Mouse (Mus musculus): ENCODE results near the gene Samd8. TPM values are rescaled to one million over a fixed set of nuclear protein-coding genes. Genes with fewer than 3 reads are reported as not detected.

Gene Samd8
- polyA plus RNA-seq, 1 experiment from 2014 or later: 13.7 TPM

DNA sequence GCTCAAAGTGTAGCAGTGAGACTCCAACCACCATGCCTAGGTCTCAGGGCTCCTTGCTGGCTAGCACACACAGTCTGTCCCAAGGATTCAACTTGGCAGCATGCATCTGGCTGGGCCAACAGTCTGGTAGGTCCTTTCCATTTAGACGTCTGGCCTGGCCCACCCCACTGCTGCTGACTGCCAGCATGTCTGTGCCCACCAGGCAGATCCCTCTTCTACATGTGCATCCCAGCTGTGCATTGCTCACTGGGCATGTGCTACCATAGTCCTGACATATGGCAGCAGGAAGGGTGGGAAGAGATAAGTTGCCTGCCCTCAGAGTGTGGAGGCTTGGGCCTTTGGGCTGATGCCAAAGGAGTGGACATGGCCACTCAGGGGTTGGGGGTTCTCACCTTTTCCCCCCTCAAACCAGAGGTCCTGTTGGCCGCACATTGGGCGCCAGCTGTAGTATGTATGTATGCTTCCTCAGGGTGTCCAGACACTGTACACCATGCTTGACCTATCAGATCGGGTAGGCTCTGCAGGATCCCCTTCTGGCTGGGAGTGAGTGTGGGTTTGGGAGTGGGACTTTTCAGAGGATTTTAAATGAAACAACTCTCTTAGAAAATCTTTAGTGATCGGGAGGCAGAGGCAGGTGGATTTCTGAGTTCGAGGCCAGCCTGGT, 52.3 kb downstream of the Samd8 start:
- 0 out of 2 replicates have a peak, but pooled peaks cover 3% of the 10 kb centered on the region for H3K4me1 ChIP-seq (ENCODE audit: control insufficient read depth, insufficient read depth, low read length)

GRCm38 (mm10) chr14:21806203-21806602, 55.9 kb downstream of the Samd8 start:
- H3K36me3 ChIP-seq (ENCODE audit: control insufficient read depth, insufficient read depth, low read length): no peaks in the 10 kb centered on the region
- no peak overlapping the region for H3K4me2 ChIP-seq (ENCODE audit: low read depth, low read length)
- H3K27me3 ChIP-seq (ENCODE audit: control insufficient read depth, insufficient read depth, low read length): no peaks in the 10 kb centered on the region
- no peaks in the 10 kb centered on the region for H3K9me3 ChIP-seq (replicated peaks; ENCODE audit: control insufficient read depth, low read length)
- peak overlapping the region; percentile 85 for H3K27ac ChIP-seq (ENCODE audit: low read length)
- 39% methylated on average over 2 of the region's 2 CpGs for WGBS
- H3K4me3 ChIP-seq (replicated peaks; ENCODE audit: low read length): no peak overlapping the region
- no peaks in the 10 kb centered on the region for H3K4me1 ChIP-seq (ENCODE audit: control insufficient read depth, insufficient read depth, low read length)
- ATAC-seq (ENCODE audit: insufficient read depth, low FRiP score): no peak
- H3K9ac ChIP-seq (ENCODE audit: low read length): no peak overlapping the region

More for the DNA sequence above, 52.3 kb downstream of the Samd8 start:
- Histone ChIP-seq H3K27ac (ENCODE audit: low read length) (no peak overlapping the region), H3K4me3 (replicated peaks; ENCODE audit: low read length) (no peak overlapping the region), H3K9me3 (replicated peaks; ENCODE audit: control insufficient read depth, low read length) (no peaks in the 10 kb centered on the region), H3K27me3 (ENCODE audit: control insufficient read depth, insufficient read depth, low read length) (no peaks in the 10 kb centered on the region), H3K36me3 (ENCODE audit: control insufficient read depth, insufficient read depth, low read length) (peaks cover 7% of the 10 kb centered on the region), H3K4me2 (ENCODE audit: low read depth, low read length) (no peak overlapping the region), H3K9ac (ENCODE audit: low read length) (no peak overlapping the region)
- 88% methylated on average over 6 of the region's 6 CpGs for WGBS
- no peak for ATAC-seq (ENCODE audit: insufficient read depth, low FRiP score)

- WGBS: 55% methylated on average over 3 of the region's 3 CpGs
These were observed 56.4 kb downstream of the Samd8 start for GRCm38 (mm10) chr14:21806631-21807160.

DNA sequence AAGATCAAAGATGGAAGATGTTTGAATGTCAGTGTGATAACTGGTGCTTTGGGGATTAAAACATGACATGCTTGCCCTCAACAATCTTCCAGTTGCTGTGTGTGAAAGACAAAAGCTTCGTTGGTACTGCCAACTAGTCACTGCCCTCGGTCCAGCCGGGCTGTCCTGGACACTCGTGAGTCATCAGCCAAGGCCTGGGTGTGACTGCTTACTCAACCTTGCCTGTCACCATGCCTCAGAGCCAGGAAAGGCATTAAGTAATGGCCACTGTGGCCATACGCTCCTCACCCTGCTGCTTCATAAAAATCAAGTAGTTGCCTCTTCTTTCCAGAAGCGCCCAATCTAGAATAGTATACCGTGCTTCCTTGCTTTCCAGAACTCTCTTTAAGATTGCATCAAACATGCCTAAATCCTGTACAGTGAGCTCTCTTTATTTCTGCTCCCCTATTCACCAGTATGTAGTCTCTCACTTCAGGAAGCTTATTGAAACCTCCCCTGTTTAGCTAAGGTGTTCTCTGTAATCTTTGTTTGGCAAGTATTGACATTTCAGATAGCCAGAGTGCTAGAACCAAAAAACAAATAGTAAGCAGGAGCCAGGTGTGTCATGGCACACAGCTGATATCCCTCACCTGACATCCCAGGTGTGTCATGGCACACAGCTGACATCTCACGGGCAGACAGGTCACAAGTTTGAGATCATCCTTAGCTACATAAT, 58.0 kb downstream of the Samd8 start:
- 58% methylated on average over 8 of the region's 8 CpGs for WGBS
- H3K9me3 ChIP-seq (replicated peaks; ENCODE audit: control insufficient read depth, low read length): no peaks in the 10 kb centered on the region
- no peak overlapping the region for H3K9ac ChIP-seq (ENCODE audit: low read length)
- no peak overlapping the region for H3K4me2 ChIP-seq (ENCODE audit: low read depth, low read length)
- peak overlapping the region; percentile 80 for H3K27ac ChIP-seq (ENCODE audit: low read length)
- H3K4me3 ChIP-seq (replicated peaks; ENCODE audit: low read length): no peak overlapping the region
- peak; percentile 79 for ATAC-seq (ENCODE audit: insufficient read depth, low FRiP score)
- no peaks in the 10 kb centered on the region for H3K4me1 ChIP-seq (ENCODE audit: control insufficient read depth, insufficient read depth, low read length)
- H3K36me3 ChIP-seq (ENCODE audit: control insufficient read depth, insufficient read depth, low read length): no peaks in the 10 kb centered on the region
- no peaks in the 10 kb centered on the region for H3K27me3 ChIP-seq (ENCODE audit: control insufficient read depth, insufficient read depth, low read length)

More at GRCm38 (mm10) chr14:21806631-21807160, 56.4 kb downstream of the Samd8 start:
- Histone ChIP-seq H3K9me3 (replicated peaks; ENCODE audit: control insufficient read depth, low read length) (no peaks in the 10 kb centered on the region), H3K27me3 (ENCODE audit: control insufficient read depth, insufficient read depth, low read length) (no peaks in the 10 kb centered on the region), H3K9ac (ENCODE audit: low read length) (no peak overlapping the region), H3K4me3 (replicated peaks; ENCODE audit: low read length) (no peak overlapping the region), H3K4me2 (ENCODE audit: low read depth, low read length) (no peak overlapping the region), H3K27ac (ENCODE audit: low read length) (peak overlapping the region; percentile 85), H3K36me3 (ENCODE audit: control insufficient read depth, insufficient read depth, low read length) (no peaks in the 10 kb centered on the region), H3K4me1 (ENCODE audit: control insufficient read depth, insufficient read depth, low read length) (no peaks in the 10 kb centered on the region)
- peak; percentile 88 for ATAC-seq (ENCODE audit: insufficient read depth, low FRiP score)

- Histone ChIP-seq H3K27ac (ENCODE audit: low read length) (no peak overlapping the region), H3K9ac (ENCODE audit: low read length) (no peak overlapping the region), H3K9me3 (replicated peaks; ENCODE audit: control insufficient read depth, low read length) (no peaks in the 10 kb centered on the region), H3K4me1 (ENCODE audit: control insufficient read depth, insufficient read depth, low read length) (0 out of 2 replicates have a peak, but pooled peaks cover 2% of the 10 kb centered on the region), H3K36me3 (ENCODE audit: control insufficient read depth, insufficient read depth, low read length) (no peaks in the 10 kb centered on the region), H3K4me2 (ENCODE audit: low read depth, low read length) (no peak overlapping the region), H3K27me3 (ENCODE audit: control insufficient read depth, insufficient read depth, low read length) (no peaks in the 10 kb centered on the region), H3K4me3 (replicated peaks; ENCODE audit: low read length) (no peak overlapping the region)
- ATAC-seq (ENCODE audit: insufficient read depth, low FRiP score): no peak
- 93% methylated on average over 2 of the region's 2 CpGs for WGBS
These were observed 59.1 kb downstream of the Samd8 start for GRCm38 (mm10) chr14:21809418-21809817.

DNA sequence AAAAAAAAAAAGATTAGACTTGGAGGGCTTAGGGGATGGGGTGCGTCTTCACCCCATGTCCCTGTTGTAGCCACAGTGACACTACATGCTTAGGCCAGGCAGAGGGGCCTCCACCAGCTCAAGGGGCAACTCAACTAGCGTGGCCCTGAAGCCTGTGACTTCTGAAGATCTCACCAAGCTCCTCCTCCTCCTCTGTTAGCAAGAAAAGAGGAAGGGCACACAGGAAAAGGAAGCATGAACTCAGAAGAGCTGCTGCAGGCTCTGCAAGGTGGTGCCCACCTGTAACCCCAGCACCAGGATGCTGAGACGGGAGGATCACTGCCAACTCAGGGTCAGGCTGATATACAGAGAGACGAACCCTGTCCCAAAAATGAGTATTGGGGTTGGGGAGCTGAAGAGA, 61.0 kb downstream of the Samd8 start:
- Histone ChIP-seq H3K4me3 (replicated peaks; ENCODE audit: low read length) (no peak overlapping the region), H3K4me1 (ENCODE audit: control insufficient read depth, insufficient read depth, low read length) (0 out of 2 replicates have a peak, but pooled peaks cover 2% of the 10 kb centered on the region), H3K27me3 (ENCODE audit: control insufficient read depth, insufficient read depth, low read length) (no peaks in the 10 kb centered on the region), H3K9me3 (replicated peaks; ENCODE audit: control insufficient read depth, low read length) (no peaks in the 10 kb centered on the region), H3K4me2 (ENCODE audit: low read depth, low read length) (no peak overlapping the region), H3K9ac (ENCODE audit: low read length) (no peak overlapping the region), H3K36me3 (ENCODE audit: control insufficient read depth, insufficient read depth, low read length) (no peaks in the 10 kb centered on the region), H3K27ac (ENCODE audit: low read length) (no peak overlapping the region)
- no peak for ATAC-seq (ENCODE audit: insufficient read depth, low FRiP score)
- WGBS: 90% methylated on average over 4 of the region's 4 CpGs

GRCm38 (mm10) chr14:21811744-21812393, 61.5 kb downstream of the Samd8 start:
- Histone ChIP-seq H3K27me3 (ENCODE audit: control insufficient read depth, insufficient read depth, low read length) (no peaks in the 10 kb centered on the region), H3K4me2 (ENCODE audit: low read depth, low read length) (no peak overlapping the region), H3K9me3 (replicated peaks; ENCODE audit: control insufficient read depth, low read length) (no peaks in the 10 kb centered on the region), H3K4me1 (ENCODE audit: control insufficient read depth, insufficient read depth, low read length) (0 out of 2 replicates have a peak, but pooled peaks cover 2% of the 10 kb centered on the region), H3K9ac (ENCODE audit: low read length) (no peak overlapping the region), H3K27ac (ENCODE audit: low read length) (no peak overlapping the region), H3K4me3 (replicated peaks; ENCODE audit: low read length) (no peak overlapping the region), H3K36me3 (ENCODE audit: control insufficient read depth, insufficient read depth, low read length) (no peaks in the 10 kb centered on the region)
- no peak for ATAC-seq (ENCODE audit: insufficient read depth, low FRiP score)
- whole genome bisulfite sequencing: 81% methylated on average over 10 of the region's 10 CpGs

- Histone ChIP-seq H3K27me3 (ENCODE audit: control insufficient read depth, insufficient read depth, low read length) (no peaks in the 10 kb centered on the region), H3K4me2 (ENCODE audit: low read depth, low read length) (no peak overlapping the region), H3K4me1 (ENCODE audit: control insufficient read depth, insufficient read depth, low read length) (0 out of 2 replicates have a peak, but pooled peaks cover 2% of the 10 kb centered on the region), H3K36me3 (ENCODE audit: control insufficient read depth, insufficient read depth, low read length) (no peaks in the 10 kb centered on the region), H3K9me3 (replicated peaks; ENCODE audit: control insufficient read depth, low read length) (no peaks in the 10 kb centered on the region), H3K27ac (ENCODE audit: low read length) (no peak overlapping the region), H3K9ac (ENCODE audit: low read length) (no peak overlapping the region), H3K4me3 (replicated peaks; ENCODE audit: low read length) (no peak overlapping the region)
- WGBS: 22% methylated on average over 14 of the region's 14 CpGs
- no peak for ATAC-seq (ENCODE audit: insufficient read depth, low FRiP score)
These were observed 62.3 kb downstream of the Samd8 start for GRCm38 (mm10) chr14:21812590-21813162.
